8 mouse cellular contexts compared by ENCODE assay signal in the genomic region with DNA sequence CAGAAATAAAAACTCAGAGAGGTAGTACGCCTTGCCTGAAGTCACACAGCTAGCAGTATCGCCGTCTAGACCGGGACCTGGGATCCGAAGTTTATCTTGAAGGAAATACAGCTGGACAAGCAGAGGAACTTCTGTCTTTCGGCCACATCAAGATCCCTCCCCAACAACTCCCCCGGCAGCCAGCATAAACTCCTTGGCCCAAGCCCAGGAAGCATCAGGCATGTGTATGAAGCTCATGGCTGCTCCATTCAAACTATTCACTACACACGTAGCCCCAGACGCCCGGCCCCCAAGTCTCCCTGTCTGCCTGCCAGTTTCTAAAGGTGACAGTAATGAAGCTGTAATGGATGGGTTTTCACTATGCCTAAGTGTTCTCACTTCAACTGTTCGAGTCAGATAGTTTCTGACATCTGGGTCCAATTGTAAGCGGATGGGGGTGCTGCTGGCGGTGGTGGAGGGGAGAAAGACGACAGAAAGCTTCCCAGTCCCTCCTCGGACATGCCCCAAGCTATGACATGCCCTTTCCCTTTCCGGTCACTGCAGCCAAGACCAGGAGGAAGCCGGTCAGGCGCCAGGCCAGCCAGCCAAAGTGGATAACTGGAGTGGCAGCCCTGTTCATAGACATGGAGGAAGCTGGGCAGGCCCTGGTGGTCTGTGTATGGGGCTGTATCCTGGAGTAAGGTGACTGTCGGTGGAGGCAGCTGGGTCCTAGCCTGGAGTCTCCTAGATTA. TPM values are rescaled to one million over a fixed set of nuclear protein-coding genes. Genes with fewer than 3 reads are reported as not detected.
DNase-seq lines count a peak whose midpoint lies in the region; ATAC-seq and TF ChIP-seq lines count a peak whose summit lies in the region.

No protein-coding gene starts in this region.

- no peak overlapping the region for H3K9ac ChIP-seq in stomach, embryonic 15.5 days
- H3K9ac ChIP-seq in stomach, postnatal 0 days (ENCODE audit: low read length) = no peak overlapping the region

- H3K4me1 ChIP-seq in stomach, embryonic 15.5 days = peaks cover 13% of the 10 kb centered on the region; the same call in 1 of the 2 replicates
- H3K4me1 ChIP-seq in stomach, postnatal 0 days (replicated peaks; ENCODE audit: control insufficient read depth, insufficient read depth) = no peaks in the 10 kb centered on the region

- peak overlapping the region; percentile 21; the same call in 1 of the 2 replicates for H3K27ac ChIP-seq in stomach, embryonic 15.5 days
- no peak overlapping the region for H3K27ac ChIP-seq in stomach, postnatal 0 days (replicated peaks)

- no peaks in the 10 kb centered on the region for H3K36me3 ChIP-seq in stomach, embryonic 15.5 days
- no peaks in the 10 kb centered on the region for H3K36me3 ChIP-seq in stomach, postnatal 0 days (ENCODE audit: control insufficient read depth, insufficient read depth, low read length)

- H3K27me3 ChIP-seq in stomach, embryonic 15.5 days (replicated peaks) = no peaks in the 10 kb centered on the region; the same call in 1 of the 2 replicates
- H3K27me3 ChIP-seq in stomach, postnatal 0 days (ENCODE audit: control insufficient read depth, insufficient read depth, low read length) = no peaks in the 10 kb centered on the region

- 38% methylated on average over 19 of the region's 19 CpGs for WGBS in stomach, embryonic 15.5 days
- 40% methylated on average over 19 of the region's 19 CpGs for WGBS in stomach, postnatal 0 days

- no peak overlapping the region for H3K4me3 ChIP-seq in stomach, embryonic 15.5 days (replicated peaks)
- no peak overlapping the region for H3K4me3 ChIP-seq in stomach, postnatal 0 days (ENCODE audit: low read depth, low read length)

- H3K9me3 ChIP-seq in stomach, embryonic 15.5 days = no peaks in the 10 kb centered on the region
- no peaks in the 10 kb centered on the region for H3K9me3 ChIP-seq in stomach, postnatal 0 days (ENCODE audit: control insufficient read depth, low read length)

- peak overlapping the region; percentile 8; the same call in 1 of the 2 replicates for H3K4me2 ChIP-seq in stomach, embryonic 15.5 days
- no peak overlapping the region for H3K4me2 ChIP-seq in stomach, postnatal 0 days (replicated peaks; ENCODE audit: low read depth)

- TF ChIP-seq CTCF in stomach, postnatal 0 days (IDR thresholded peaks at IDR 0.05; ENCODE audit: low read depth) = no peak

- DNase-seq in cerebellum, postnatal 10 days = peak; percentile 57 to 58
- no peak for DNase-seq in cerebellum, adult 11 months
- no peak for DNase-seq in stomach, postnatal 0 days (ENCODE audit: low spot score)
- DNase-seq in kidney, adult 9 months = peak; percentile 46
- peak; percentile 1 for DNase-seq in yolk sac, embryonic 10.5 days (ENCODE audit: low spot score)
- no peak for DNase-seq in thymus, postnatal 36 days
- no peak for DNase-seq in thymus, postnatal 0 days (ENCODE audit: low spot score)

- TF ChIP-seq EP300 in stomach, postnatal 0 days (optimal IDR thresholded peaks at IDR 0.05) = no peak

- ATAC-seq in stomach, embryonic 15.5 days (ENCODE audit: insufficient read depth, low FRiP score, low read depth) = no peak
- ATAC-seq in stomach, postnatal 0 days (ENCODE audit: low FRiP score, low TSS enrichment) = no peak

RNA-seq across cellular contexts. Expression of a gene that starts 45.1 kb away (rescaled TPM):
- 6.8 TPM in 2 replicates for polyA plus RNA-seq in stomach, embryonic 15.5 days (2015; fragmentation: Nextera tagmentation; extraction: Ambion mirVana)
- polyA plus RNA-seq in stomach, postnatal 0 days (2015; fragmentation: Nextera tagmentation; extraction: Ambion mirVana) = 2.3 and 3.3 TPM in 2 replicates
- 0.48 and 0.64 TPM in 2 replicates for polyA plus RNA-seq in thymus, postnatal 0 days (2015; fragmentation: Nextera tagmentation; extraction: Ambion mirVana)

Comparison
In these comparisons a context has a peak if more than half of its experiments do, and no peak if none do; other contexts are left out.
1. DNase-seq: peak in cerebellum, postnatal 10 days (2 of 2), kidney, adult 9 months (single experiment) and yolk sac, embryonic 10.5 days (single experiment); none in cerebellum, adult 11 months (single experiment), stomach, postnatal 0 days (single experiment), thymus, postnatal 36 days (0 of 2) and thymus, postnatal 0 days (single experiment).